Mouse (Mus musculus) fibroblast of lung, adult 2 months (primary cell): Measurements from ENCODE around the gene Uncx.
"Not testable (repeated sequence)": the region's sequence is repeated elsewhere in the genome, so short reads cannot be mapped to it uniquely, and the experiment has no call there.

Source experiments
- DNase-seq: peaks from one replicate; pipeline ENCODE4 v3.0.0-alpha.2; 2011; ENCODE audit warnings: low read depth

Gene Uncx

DNA sequence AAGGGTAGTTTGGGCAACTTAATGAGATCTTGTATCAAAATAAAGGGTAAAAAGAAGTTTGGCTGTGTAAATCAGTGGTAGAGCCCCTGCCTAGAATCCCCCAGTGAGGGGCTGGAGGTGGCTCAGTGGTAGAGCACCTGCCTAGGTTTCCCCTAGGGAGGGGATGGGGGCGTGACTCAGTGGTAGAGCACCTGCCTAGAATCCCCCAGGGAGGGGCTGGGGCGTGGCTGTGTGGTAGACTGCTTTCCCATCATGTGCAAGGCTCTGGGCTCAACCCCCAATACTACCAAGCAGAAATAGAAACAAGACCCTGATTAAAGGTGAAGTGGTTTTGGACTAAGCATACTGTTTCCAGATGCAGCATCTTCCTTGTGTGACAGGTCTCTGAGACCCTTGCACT is 21.4 kb downstream of the Uncx start:
- no peak for DNase-seq

DNA sequence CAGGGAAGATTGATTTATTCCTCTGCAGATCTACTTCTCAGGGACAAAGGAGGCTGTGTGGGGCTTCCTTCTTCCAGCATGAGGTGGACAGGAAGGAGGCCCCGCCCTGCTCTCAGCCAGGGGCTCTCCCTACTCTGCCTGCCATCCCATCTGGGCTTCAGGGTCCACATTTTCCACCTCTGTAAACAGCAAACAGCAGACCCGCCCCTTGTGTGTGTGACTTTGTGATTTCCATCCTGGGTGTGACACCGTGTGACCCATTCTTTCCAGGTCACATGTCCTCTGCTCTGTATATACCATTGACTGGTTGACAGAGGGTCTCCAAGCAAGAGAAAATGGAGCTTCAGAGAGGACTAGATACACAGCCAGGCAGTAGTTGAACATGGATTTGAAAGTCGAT is 22.2 kb downstream of the Uncx start:
- no peak for DNase-seq

DNA sequence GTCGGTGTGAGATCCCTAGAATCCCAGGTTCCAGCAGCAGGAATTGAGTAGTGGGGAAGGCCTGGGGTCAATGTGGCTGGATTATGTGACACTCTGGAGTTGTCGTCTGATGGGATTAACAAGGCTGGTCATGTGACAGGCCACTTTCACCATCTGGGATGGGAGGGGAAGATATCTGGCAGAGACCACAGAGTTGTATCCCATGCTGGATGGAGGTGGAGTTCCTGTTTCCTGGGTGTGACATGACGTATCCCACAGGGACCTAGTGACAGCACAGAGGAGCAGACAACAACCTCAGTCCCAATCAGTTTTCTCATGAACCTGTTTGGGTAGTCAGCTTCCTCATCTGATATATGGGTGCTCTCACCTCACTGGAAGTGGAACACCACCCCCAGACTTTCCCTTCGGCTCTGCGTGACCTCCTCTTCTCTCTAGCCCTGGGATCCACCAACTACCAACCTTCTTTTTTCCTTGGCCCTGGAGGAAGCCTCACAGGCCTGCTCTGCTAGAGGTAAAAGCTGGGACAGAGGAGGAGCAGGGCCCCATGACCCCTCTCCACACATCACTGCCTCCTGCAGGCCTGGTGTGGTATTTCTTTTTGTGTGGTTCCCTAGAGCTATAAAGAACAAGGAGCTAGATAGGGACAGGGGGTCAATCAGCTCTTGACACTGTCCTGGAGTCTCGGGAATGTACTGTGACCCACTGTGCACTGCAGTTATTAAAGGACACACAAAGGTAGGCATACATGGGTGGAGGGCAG is 23.5 kb downstream of the Uncx start:
- no peak for DNase-seq

DNA sequence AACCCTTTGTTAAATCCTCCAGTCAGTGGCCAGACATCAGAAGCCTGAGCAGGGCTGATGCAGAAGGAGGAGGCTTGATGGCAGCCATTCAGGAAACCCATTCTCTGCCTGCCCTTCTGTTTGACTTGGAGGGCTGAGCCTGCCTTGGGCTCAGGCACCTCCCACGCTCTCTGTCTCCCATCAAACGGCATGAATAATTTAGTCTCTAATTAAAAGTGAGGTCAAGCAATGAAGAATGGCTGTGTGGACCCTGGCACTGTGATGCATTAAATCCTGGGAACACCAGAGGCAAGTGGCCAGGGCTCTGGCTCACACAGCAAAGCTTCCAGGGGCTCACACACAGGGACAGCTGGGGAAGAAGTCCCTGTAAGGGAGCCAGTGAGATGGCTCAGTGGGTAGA is 24.8 kb downstream of the Uncx start:
- DNase-seq = no peak

DNA sequence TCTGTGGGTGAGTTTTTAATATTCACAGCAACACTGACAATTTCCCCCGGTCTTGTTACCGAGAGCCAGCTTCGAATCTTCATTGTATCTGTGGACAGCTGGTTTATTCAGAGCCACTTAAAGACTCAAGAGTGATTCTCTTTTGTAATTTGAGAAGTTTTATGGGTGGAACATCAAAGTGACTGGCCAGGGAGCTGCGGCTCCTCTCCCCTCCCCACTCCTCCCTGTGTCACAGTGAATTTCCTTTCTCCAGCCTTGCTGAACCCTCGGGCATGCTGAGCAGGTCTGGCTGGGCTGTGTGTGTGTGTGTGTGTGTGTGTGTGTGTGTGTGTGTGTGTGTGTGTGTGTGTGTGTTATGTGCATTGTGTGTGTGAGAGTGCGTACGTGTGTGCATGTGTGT is 29.2 kb downstream of the Uncx start:
- no peak for DNase-seq

DNA sequence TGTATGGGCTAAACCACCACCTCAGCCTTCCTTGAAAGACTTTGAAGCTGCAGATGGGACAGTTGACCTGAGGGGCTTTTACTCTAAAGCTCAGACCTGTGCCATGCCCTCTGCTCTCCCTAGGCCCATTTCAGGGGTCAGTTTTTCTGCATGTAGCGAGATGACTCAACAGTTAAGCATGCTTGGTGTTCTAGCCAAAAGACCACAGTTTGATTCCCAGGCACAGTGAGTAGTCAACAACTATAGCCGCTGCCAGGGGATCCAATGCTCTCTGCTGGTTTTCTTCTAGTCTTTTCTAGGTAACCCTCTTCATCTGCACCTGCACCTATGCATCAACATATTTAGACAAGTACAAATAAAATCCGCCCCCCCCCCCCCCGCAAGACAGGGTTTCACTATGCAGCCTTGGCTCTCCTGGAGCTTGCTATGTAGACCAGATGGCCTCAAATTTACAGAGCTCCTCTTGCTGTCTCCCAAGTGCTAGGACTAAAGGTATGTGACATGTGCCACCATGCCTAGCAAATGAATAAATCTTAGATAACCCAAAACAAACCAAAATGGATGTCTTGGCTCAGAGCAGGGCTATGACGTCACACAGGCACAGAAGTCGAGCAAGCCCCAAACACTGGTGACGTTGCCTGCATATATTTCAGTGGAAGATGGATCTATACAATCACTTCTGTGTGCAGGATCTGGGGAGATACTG is 30.5 kb downstream of the Uncx start:
- no peak for DNase-seq

DNA sequence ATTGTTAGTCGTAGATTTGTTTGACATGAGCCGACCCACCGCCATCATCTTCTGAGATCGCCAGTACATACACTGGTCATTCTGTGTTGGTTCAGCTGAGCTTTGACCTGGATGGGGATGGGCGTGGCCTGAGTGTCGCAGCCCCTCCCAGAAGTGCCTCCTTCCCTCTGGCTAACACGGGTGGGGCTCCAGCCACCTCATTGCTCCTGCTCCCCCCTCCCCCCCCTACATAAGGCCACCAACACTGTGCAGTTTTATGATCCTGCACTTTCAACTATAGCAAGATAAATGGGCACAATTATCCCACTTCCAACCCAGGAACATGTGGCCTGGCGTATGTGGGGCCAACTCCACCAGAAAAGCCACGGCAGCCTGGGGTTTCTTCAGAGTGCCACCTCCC is 31.8 kb downstream of the Uncx start:
- no peak for DNase-seq

DNA sequence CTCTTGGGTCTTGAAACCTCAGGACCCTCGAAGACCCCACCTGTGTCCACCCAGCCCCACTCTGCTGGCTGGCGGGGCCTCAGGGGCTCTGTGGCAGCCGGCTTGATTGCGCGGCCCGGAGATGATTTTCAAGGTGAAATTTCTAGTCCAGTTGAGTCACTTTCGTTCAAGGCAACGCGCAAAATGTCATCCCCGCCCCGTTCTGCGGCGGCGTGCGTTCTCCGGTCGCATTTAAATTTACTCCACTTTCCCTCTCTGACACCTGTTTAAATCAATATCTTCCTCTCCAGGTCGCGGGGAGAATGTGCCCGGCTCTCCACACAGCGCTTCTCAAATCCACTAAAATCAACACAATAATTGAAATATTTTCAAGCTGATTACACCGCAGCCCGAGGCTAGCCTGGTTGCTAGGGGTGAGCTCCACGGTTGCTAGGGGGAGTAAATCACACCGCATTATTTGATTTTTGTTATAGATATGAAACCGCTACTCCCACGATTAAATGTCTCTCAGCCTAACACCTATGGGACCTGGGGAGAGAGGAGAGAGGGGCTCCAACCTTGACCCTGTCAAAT is 37.0 kb downstream of the Uncx start:
- no peak for DNase-seq

DNA sequence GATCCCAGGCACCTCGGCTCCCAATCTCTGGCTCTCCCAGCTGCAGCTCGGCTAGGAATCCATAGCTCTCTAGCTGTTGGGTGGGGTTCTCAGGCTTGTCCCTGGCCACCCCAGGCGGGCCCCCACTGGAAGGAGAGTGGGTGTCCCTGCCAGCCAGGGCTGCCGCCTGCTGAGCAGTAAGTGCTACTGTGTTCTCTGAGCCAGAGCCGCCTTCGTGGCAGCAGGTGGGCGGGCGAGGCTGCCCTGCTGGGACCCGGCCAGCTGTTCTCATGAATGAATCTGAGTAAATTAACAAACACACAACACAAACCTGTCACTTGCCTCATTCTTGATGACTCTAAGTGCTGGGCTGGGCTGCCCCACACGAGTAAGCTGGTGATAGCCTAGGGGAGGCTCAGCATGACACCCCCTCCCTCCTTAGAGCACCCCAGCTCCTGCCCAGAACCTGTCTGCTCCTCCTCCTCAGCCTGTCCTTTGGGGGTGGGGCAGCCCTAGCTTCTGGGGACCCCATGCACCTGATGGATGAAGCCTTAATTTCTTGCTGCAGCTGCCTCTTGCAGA is 38.1 kb downstream of the Uncx start:
- DNase-seq = no peak

DNA sequence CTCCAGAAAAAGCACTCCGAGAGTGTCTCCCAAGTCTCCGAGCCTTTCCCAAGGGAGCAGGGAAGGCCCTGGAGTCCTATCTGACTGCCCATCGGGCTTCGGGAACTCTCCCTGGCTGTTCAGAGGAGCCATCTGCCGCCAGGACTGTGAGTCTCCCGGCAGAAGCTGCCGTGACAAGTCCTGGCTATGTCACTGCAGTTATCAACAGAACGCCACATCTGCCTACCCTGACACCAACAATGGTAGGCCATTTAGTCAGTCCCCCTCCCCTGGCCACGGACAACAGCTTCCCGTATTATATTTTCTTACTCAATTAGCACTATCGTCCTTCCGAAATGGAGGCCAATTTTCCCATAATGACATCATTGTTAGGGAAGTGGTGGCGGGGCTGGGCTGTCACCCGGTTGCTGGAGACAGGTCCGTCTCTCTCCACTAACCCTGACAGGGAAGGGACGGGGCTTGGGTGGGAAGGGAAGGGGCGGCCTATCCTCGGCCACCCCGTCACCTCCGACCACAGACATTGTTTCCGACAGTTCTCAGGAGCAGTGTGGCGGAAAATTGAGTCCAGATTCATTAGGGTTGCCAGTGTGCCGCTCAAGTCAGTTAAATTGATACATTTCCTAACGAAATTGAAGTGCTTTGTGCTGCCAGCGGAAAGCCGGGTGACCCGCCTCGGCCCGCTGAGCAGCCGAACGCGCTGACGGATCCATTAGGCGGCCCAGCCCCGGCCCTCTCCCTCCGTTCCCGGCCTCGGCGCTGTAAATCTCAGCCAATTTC is 41.9 kb downstream of the Uncx start:
- no peak for DNase-seq

DNA sequence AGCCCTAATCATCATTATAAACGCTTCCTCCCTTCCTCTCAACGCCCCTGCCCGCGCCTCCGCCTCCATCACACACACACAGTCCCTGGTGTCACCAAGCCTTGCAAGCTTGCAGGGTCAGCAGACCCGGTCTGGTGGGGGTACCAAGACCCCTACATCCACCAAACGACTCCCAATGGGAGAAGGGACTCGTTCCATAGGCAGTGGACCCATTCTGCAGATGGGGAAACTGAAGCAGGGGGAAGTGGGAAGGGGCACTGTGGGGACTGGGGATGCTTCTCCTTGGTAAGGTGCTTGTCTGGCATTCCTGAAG is 42.4 kb downstream of the Uncx start:
- DNase-seq = no peak

DNA sequence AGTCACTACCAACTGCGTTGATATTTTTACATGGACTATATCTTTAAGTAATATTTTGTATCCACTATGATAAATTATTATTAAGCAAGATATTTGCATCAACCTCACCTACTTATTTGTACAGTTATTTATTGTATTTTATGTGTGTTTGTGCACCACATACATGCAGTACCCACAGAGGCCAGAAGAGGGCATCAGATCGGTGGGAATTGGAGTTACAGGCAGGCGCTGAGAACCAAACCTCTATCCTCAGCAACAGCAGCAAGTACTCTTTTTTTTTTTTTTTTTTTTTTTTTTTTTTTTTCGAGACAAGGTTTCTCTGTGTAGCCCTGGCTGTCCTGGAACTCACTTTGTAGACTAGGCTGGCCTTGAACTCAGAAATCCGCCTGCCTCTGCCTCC is 44.2 kb downstream of the Uncx start:
- not testable (repeated sequence) for DNase-seq

DNA sequence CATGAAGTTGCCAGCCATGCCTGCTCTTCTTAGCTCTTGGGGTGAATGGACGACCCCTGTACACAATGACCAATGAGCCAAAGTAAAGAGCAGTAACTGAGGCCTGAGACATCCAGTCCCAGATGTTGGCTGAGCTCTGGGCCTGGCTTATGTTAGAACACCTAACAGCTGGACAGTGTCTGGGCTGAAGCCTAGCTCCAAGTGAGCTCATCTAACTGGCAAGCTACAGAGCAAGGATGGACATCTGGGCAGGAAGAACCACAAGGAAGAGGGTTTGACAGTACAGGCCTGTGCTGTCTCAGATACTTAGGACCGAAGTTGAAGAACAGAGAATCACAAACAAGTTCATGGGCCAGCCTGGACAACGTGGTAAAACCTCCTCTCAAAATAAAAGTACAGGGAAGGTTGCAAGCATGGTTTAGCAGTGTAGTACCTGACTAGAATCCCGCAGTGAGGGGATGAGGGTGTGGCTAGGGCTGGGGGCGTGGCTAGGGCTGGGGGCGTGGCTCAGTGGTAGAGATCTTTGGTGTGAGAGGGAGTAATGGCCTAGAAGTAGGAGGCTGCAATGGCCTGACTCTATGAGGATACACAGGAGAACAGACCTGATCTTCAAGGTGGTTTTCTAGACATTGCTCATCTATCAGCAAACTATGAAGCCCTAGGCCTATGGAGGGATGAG is 47.5 kb downstream of the Uncx start:
- DNase-seq = not testable (repeated sequence)

DNA sequence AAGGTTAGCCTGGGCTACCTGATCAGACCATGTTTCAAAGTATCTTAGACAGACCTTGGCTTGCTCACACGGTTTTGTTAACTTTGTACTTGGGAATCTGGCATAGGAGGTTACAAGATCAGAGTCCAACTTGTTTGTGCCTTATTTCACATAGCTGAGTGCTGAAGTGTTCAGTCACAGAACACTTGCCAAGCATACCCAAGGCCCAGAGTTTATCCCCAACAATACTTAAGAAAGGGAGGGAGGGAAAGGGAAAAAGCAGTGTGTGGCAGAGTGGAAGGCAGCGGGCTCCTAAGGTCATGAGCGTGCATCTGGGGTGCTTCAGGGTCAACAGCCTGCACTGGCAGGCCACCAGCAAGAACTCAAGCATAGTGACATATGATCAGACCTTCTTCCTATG is 48.7 kb downstream of the Uncx start:
- no peak for DNase-seq

DNA sequence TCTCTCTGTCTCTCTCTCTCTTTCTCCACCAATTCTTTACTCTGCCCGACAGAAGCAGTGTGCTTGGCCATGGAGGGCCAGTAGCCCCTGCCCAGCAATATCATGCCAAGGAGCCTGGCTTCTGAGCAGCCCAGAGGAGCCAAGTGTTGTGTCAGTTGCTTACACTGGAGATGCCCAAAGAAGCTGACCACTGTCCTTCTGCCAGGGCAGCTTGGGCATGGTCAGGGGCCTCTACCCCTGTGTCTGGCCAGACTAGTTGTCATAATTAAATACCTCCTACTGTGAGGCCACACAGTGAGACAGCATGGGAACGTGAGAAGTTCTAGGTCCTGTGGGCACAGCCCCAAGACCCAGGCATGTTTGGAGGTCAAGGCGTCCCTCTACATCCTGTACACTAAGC is 49.6 kb downstream of the Uncx start:
- no peak for DNase-seq

DNA sequence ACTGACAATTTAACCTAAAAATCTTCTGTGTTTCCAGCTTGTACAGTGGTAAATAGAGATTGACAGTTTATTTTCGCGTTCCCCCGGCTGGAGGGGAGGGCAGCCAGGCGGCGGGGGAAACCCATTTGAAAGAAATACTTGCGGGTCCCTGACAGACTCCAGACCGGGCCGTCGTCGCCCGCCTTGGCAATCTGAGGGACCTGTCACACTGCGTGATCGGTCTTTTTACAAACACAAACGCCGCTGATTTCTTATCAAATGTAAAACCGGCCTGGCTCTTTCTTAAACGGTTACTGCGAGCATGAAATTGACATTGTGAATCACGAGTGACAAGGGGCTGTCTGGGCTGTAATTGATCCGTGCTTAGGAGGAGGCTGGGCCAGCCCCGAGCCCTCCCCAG is 50.5 kb downstream of the Uncx start:
- DNase-seq = no peak

DNA sequence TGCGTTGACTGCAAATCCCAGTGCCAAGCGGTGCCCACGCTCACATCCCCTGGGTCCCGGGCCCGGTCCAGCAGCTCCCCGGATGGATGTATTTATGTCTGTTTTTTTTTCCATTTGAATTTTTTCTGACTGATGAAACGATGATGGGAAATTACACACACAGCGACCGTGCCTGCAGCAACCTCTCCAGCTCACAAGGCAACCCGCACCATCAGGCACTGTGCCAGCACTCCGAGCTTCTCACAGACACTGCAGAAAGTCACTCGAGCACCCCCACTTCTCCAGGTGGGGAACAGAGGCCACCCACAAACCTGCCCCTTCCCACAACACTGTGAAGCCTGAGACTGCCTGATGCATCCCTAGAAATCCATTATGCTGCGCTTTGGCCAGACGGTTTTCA is 51.7 kb downstream of the Uncx start:
- no peak for DNase-seq
